11 mouse cellular contexts compared by ENCODE assay signal in genomic region chr11:119933819-119934583, GRCm38 (mm10). TPM values are rescaled to one million over a fixed set of nuclear protein-coding genes. Genes with fewer than 3 reads are reported as not detected.
DNase-seq lines count a peak whose midpoint lies in the region; ATAC-seq and TF ChIP-seq lines count a peak whose summit lies in the region.
"Had no signal": no experiment of that assay in that cellular context is flagged by ENCODE, and none has a peak within 500 bp of the region (broad histone marks: within the 10 kb centered on the region; RNA-seq: fewer than 3 reads in every experiment).

No protein-coding gene starts in this region.

- H3K4me2 ChIP-seq in midbrain, embryonic 11.5 days = no peak overlapping the region
- H3K4me2 ChIP-seq in CH12.LX (ENCODE audit: insufficient read depth, low read depth, poor library complexity, severe bottlenecking) = no peak overlapping the region; the same call in 1 of the 2 replicates
- H3K4me2 ChIP-seq: lung, embryonic 14.5 days had no signal

- TF ChIP-seq CTCF in CH12.LX (conservative IDR thresholded peaks at IDR 0.05 in 1 of 2, IDR thresholded peaks at IDR 0.05 in 1 of 2; ENCODE audit: low read depth in 2 of 2, low read length in 2 of 2) = no peak

- H3K27ac ChIP-seq in midbrain, embryonic 10.5 days (replicated peaks) = 0 out of 2 replicates have a peak overlapping the region, but pooled peaks have one; percentile 0
- no peak overlapping the region for H3K27ac ChIP-seq in midbrain, embryonic 11.5 days (ENCODE audit: low read depth, low read length)
- H3K27ac ChIP-seq in CH12.LX (ENCODE audit: insufficient read depth, low read depth) = peak overlapping the region; percentile 5; the same call in 1 of the 2 replicates
- H3K27ac ChIP-seq in macrophage = peak overlapping the region; percentile 47

- no peak for TF ChIP-seq RAD21 in CH12.LX (IDR thresholded peaks at IDR 0.05; ENCODE audit: low read depth, low read length)

- H3K9ac ChIP-seq in midbrain, embryonic 11.5 days (ENCODE audit: low read length) = no peak overlapping the region
- no peak overlapping the region for H3K9ac ChIP-seq in CH12.LX (ENCODE audit: insufficient read depth, low read depth)
- H3K9ac ChIP-seq: lung, embryonic 14.5 days had no signal

- no peak overlapping the region for H3K4me3 ChIP-seq in midbrain, embryonic 10.5 days
- H3K4me3 ChIP-seq in midbrain, embryonic 11.5 days (ENCODE audit: low read depth, low read length) = no peak overlapping the region
- H3K4me3 ChIP-seq in CH12.LX (replicated peaks in 1 of 3; ENCODE audit: low read depth in 2 of 3, low read length in 2 of 3, poor library complexity in 1 of 3) (peak overlapping the region in 1 of 3 experiments; percentile 3), macrophage (ENCODE audit: inconsistent target) (no peak overlapping the region)

- no peaks in the 10 kb centered on the region for H3K36me3 ChIP-seq in midbrain, embryonic 10.5 days
- no peaks in the 10 kb centered on the region for H3K36me3 ChIP-seq in midbrain, embryonic 11.5 days (ENCODE audit: control insufficient read depth, insufficient read depth, low read length)
- no peaks in the 10 kb centered on the region for H3K36me3 ChIP-seq in CH12.LX (replicated peaks in 1 of 2; ENCODE audit: control insufficient read depth in 1 of 2, insufficient read depth in 1 of 2, low read length in 1 of 2)
- no peaks in the 10 kb centered on the region for H3K36me3 ChIP-seq in macrophage (ENCODE audit: inconsistent target)

- TF ChIP-seq POLR2A in CH12.LX (IDR thresholded peaks at IDR 0.05; ENCODE audit: low read depth, low read length) = no peak

- DNase-seq in midbrain, embryonic 10.5 days (ENCODE audit: low spot score) = no peak
- DNase-seq in midbrain, embryonic 11.5 days (ENCODE audit: low spot score, missing footprints) = no peak
- DNase-seq in CH12.LX (ENCODE audit: extremely low read depth) = peak; percentile 70
- DNase-seq in thymus, postnatal 25 days = peak; percentile 46
- DNase-seq in adrenal gland, postnatal 10 days = no peak
- no peak for DNase-seq in cerebellum, adult 18-20 months
- DNase-seq: cerebellum, postnatal 25 days; kidney, adult 2 months; lung, embryonic 14.5 days; midbrain, embryonic 14.5 days had no signal

- peaks cover 49% of the 10 kb centered on the region for H3K4me1 ChIP-seq in midbrain, embryonic 10.5 days
- no peaks in the 10 kb centered on the region for H3K4me1 ChIP-seq in midbrain, embryonic 11.5 days (ENCODE audit: control insufficient read depth, insufficient read depth, low read length)
- peaks cover 26 to 81% of the 10 kb centered on the region in 2 experiments for H3K4me1 ChIP-seq in CH12.LX (ENCODE audit: control insufficient read depth in 1 of 2, insufficient read depth in 2 of 2)

- ATAC-seq in midbrain, embryonic 11.5 days (ENCODE audit: low FRiP score) = no peak

- TF ChIP-seq EP300 in CH12.LX (IDR thresholded peaks at IDR 0.05; ENCODE audit: low read length) = peak; percentile 67

- dilution Hi-C loops in CH12.LX (cut with MboI; ENCODE audit: extremely low pct_ligation_motif_present, extremely low pct_unique_long_range_greater_than_20kb, low sequenced_read_pairs) = no loop called here

- WGBS in midbrain, embryonic 10.5 days = 87% methylated on average over 8 of the region's 8 CpGs
- WGBS in midbrain, embryonic 11.5 days = 84% methylated on average over 8 of the region's 8 CpGs
- WGBS in macrophage (ENCODE audit: missing documents) = 87% methylated on average over 8 of the region's 8 CpGs

- H3K27me3 ChIP-seq in midbrain, embryonic 10.5 days (ENCODE audit: low read depth, poor library complexity, severe bottlenecking) = peaks cover 29% of the 10 kb centered on the region
- no peaks in the 10 kb centered on the region for H3K27me3 ChIP-seq in midbrain, embryonic 11.5 days (ENCODE audit: control insufficient read depth, insufficient read depth, low read length)
- peaks cover 14% of the 10 kb centered on the region for H3K27me3 ChIP-seq in CH12.LX (replicated peaks)

- H3K9me3 ChIP-seq in midbrain, embryonic 10.5 days (replicated peaks) = peaks cover 4% of the 10 kb centered on the region; the same call in 1 of the 2 replicates
- H3K9me3 ChIP-seq in midbrain, embryonic 11.5 days (ENCODE audit: control insufficient read depth, low read length) = no peaks in the 10 kb centered on the region
- peaks cover 8% of the 10 kb centered on the region for H3K9me3 ChIP-seq in CH12.LX (replicated peaks; ENCODE audit: low read length)

- H3K79me2 ChIP-seq in CH12.LX (replicated peaks; ENCODE audit: control insufficient read depth, extremely low read depth, insufficient read depth, poor library complexity, severe bottlenecking) (no peaks in the 10 kb centered on the region), macrophage (ENCODE audit: inconsistent target) (no peaks in the 10 kb centered on the region)

- in situ Hi-C loops in CH12.LX (cut with MboI; ENCODE audit: low pct_ligation_motif_present, low pct_unique_long_range_greater_than_20kb, low sequenced_read_pairs) = no loop called here

TF ChIP-seq in CH12.LX, 34 proteins besides CTCF, POLR2A, EP300 and RAD21 (continues in another document):
- TF ChIP-seq RCOR1 (conservative IDR thresholded peaks at IDR 0.05; ENCODE audit: low read depth, low read length) (no peak), ZMIZ1 (IDR thresholded peaks at IDR 0.05; ENCODE audit: low read depth, low read length) (no peak), ZKSCAN1 (IDR thresholded peaks at IDR 0.05; ENCODE audit: borderline replicate concordance, low read depth, low read length) (no peak), ETS1 (conservative IDR thresholded peaks at IDR 0.05; ENCODE audit: low read depth, low read length) (peak; percentile 77), ZC3H11A (IDR thresholded peaks at IDR 0.05; ENCODE audit: low read depth, low read length) (no peak), KAT2A (IDR thresholded peaks at IDR 0.05; ENCODE audit: insufficient replicate concordance, low read length) (no peak), NRF1 (IDR thresholded peaks at IDR 0.05; ENCODE audit: low read depth, low read length) (no peak), SIN3A (IDR thresholded peaks at IDR 0.05; ENCODE audit: low read length) (0 out of 2 replicates have a peak, but pooled peaks have one; percentile 49), ZNF384 (IDR thresholded peaks at IDR 0.05; ENCODE audit: low read depth, low read length) (no peak), MEF2A (IDR thresholded peaks at IDR 0.05; ENCODE audit: borderline replicate concordance, low read depth, low read length) (0 out of 2 replicates have a peak, but pooled peaks have one; percentile 33), MAZ (IDR thresholded peaks at IDR 0.05; ENCODE audit: low read depth, low read length) (0 out of 2 replicates have a peak, but pooled peaks have one; percentile 48), MXI1 (IDR thresholded peaks at IDR 0.05; ENCODE audit: low read depth, low read length) (peak; percentile 65), MYC (IDR thresholded peaks at IDR 0.05; ENCODE audit: low read depth, low read length) (0 out of 2 replicates have a peak, but pooled peaks have one; percentile 29), IRF4 (IDR thresholded peaks at IDR 0.05; ENCODE audit: low read depth, low read length) (0 out of 2 replicates have a peak, but pooled peaks have one; percentile 5), CHD1 (IDR thresholded peaks at IDR 0.05; ENCODE audit: low read depth, low read length) (0 out of 2 replicates have a peak, but pooled peaks have one; percentile 57), TCF12 (IDR thresholded peaks at IDR 0.05; ENCODE audit: low read depth, low read length) (peak; percentile 95), PAX5 (IDR thresholded peaks at IDR 0.05; ENCODE audit: low read length) (no peak), CHD2 (IDR thresholded peaks at IDR 0.05; ENCODE audit: low read length) (no peak), UBTF (IDR thresholded peaks at IDR 0.05; ENCODE audit: low read depth, low read length) (no peak), HCFC1 (IDR thresholded peaks at IDR 0.05; ENCODE audit: low read depth, low read length) (no peak), POLR2AphosphoS2 (IDR thresholded peaks at IDR 0.05; ENCODE audit: low read depth, low read length) (no peak), TBP (conservative IDR thresholded peaks at IDR 0.05; ENCODE audit: low read depth, low read length) (0 out of 2 replicates have a peak, but pooled peaks have one; percentile 17), NELFE (IDR thresholded peaks at IDR 0.05; ENCODE audit: low read depth, low read length) (0 out of 2 replicates have a peak, but pooled peaks have one; percentile 16), USF2 (conservative IDR thresholded peaks at IDR 0.05; ENCODE audit: low read depth, low read length) (no peak), ELF1 (IDR thresholded peaks at IDR 0.05; ENCODE audit: low read depth, low read length) (no peak), JUND (conservative IDR thresholded peaks at IDR 0.05; ENCODE audit: low read depth, low read length) (no peak)

RNA-seq across cellular contexts. Expression of gene Baiap2, which starts 8.6 kb away (rescaled TPM):
- 9.4 and 11.3 TPM in 2 replicates for polyA plus RNA-seq in midbrain, embryonic 10.5 days (2016; fragmentation: Nextera tagmentation; extraction: Ambion mirVana)
- polyA plus RNA-seq in midbrain, embryonic 11.5 days (2014; fragmentation: Nextera tagmentation; extraction: Ambion mirVana) = 9.0 and 9.8 TPM in 2 replicates
- total RNA-seq in CH12.LX (2012; rRNA removed) = 6.7 and 9.9 TPM in 2 replicates
- 3.2 and 3.4 TPM in 2 replicates for total RNA-seq in CH12.LX (2014; rRNA removed)
- 5.6 and 6.1 TPM in 2 replicates for polyA plus RNA-seq in CH12.LX (2012; ENCODE audit: insufficient read length, low read depth)
- 100 to 1,000 TPM in 11 of 26 experiments, 10 to 100 TPM in 15; 20.7 to 218 (median 76.3) TPM for total RNA-seq in macrophage (2018; cell fraction: chromatin; rRNA removed)
- 10 to 100 TPM in 25 of 26 experiments, 1 to 10 TPM in 1; 9.0 to 31.7 (median 19.1) TPM for total RNA-seq in macrophage (2018; cell fraction: cytosol; rRNA removed)
- total RNA-seq in macrophage (2018; cell fraction: nucleus; rRNA removed) = 10 to 100 TPM in 25 of 26 experiments, 1 to 10 TPM in 1; 9.3 to 73.5 (median 28.3) TPM
- 19.9 to 24.7 TPM (median 20.6 TPM) in 3 replicates for polyA plus RNA-seq in macrophage (2018)
- 10 to 100 TPM; 18.9 to 21.3 TPM for total RNA-seq in adrenal gland, postnatal 10 days (2021)

RNA-seq across cellular contexts. Expression of gene Chmp6, which starts 20.8 kb away (rescaled TPM):
- polyA plus RNA-seq in midbrain, embryonic 10.5 days (2016; fragmentation: Nextera tagmentation; extraction: Ambion mirVana) = 116 and 118 TPM in 2 replicates
- polyA plus RNA-seq in midbrain, embryonic 11.5 days (2014; fragmentation: Nextera tagmentation; extraction: Ambion mirVana) = 85.4 and 91.8 TPM in 2 replicates
- total RNA-seq in CH12.LX (2012; rRNA removed) (59.7 and 67.2 TPM in 2 replicates), CH12.LX (2014; rRNA removed) (63.2 and 70.6 TPM in 2 replicates)
- polyA plus RNA-seq in CH12.LX (2012; ENCODE audit: insufficient read length, low read depth) (50.3 and 67.9 TPM in 2 replicates), macrophage (2018) (37.7 to 52.9 TPM (median 41.3 TPM) in 3 replicates)
- total RNA-seq in macrophage (2018; cell fraction: chromatin; rRNA removed) = 10 to 100 TPM in 23 of 26 experiments, 1 to 10 TPM in 3; 8.6 to 56.3 (median 27.9) TPM
- total RNA-seq in macrophage (2018; cell fraction: cytosol; rRNA removed) = 10 to 100 TPM; 21.2 to 43.4 (median 35.7) TPM
- total RNA-seq in macrophage (2018; cell fraction: nucleus; rRNA removed) = 10 to 100 TPM in 25 of 26 experiments, 1 to 10 TPM in 1; 9.8 to 37.0 (median 20.1) TPM
- 10 to 100 TPM; 34.7 to 40.0 TPM for total RNA-seq in adrenal gland, postnatal 10 days (2021)

Comparison
In these comparisons a context has a peak if more than half of its experiments do, and no peak if none do; other contexts are left out.
1. DNase-seq: peak in CH12.LX (single experiment) and thymus, postnatal 25 days (single experiment); none in midbrain, embryonic 10.5 days (single experiment), midbrain, embryonic 11.5 days (single experiment), adrenal gland, postnatal 10 days (single experiment) and cerebellum, adult 18-20 months (0 of 2).